Mouse (Mus musculus): Measurements from ENCODE around the gene Foxf1. TPM values are rescaled to one million over a fixed set of nuclear protein-coding genes. Genes with fewer than 3 reads are reported as not detected.

Gene Foxf1
- polyA plus RNA-seq, 1 experiment from 2014 or later, result 9.5 TPM

DNA sequence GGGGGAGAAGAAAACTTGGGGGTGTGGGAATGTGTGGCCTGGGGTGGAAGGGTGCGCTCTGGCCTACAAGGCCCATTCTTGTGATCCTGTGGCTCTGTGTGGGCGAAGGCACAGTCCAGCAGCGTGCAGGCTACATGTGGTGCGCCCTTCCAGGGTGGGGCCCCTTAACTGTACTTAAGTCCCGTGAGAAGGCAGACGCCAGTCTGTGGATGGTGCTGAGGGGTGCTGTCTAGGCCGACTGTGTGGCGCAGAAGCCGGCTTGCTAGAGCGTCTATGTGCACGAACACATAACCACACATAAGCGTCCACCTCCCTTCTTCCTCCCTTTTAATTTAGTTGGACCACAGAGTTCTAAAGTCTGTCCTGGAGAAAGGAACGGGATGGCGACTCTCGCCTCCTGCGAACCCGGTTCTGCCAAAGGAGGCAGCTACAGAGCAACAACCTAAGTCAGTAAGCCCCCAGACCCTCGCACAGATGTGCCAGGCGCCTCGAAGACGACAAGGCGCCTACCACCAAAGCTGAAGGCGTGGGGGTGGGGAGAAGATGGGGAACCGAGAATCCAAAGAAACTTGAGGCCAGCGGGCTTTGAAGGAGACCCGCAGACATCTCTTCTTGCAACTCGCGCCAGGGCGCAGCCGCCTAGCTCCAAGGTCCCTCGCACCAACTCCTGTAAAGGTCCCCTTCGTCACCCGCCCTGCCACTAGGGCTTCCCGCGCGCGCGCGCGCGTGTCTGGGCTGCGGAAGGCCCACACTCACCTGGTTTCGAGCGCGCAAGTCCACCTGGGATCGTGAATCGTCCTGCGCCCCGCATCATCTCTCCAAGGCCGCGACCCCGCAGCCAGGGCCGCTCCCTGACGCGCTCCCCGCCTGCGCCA, 1.7 kb upstream of the Foxf1 start:
- WGBS, result 2% methylated on average over 57 of the region's 57 CpGs
- Histone ChIP-seq H3K36me3 (no peaks in the 10 kb centered on the region), H3K27ac (replicated peaks) (peak overlapping the region; percentile 53), H3K9me3 (no peaks in the 10 kb centered on the region), H3K4me2 (peak overlapping the region; percentile 85), H3K9ac (peak overlapping the region; percentile 75), H3K4me3 (peak overlapping the region; percentile 69), H3K27me3 (replicated peaks) (peaks cover 99% of the 10 kb centered on the region), H3K4me1 (peaks cover 29% of the 10 kb centered on the region)
- ATAC-seq (ENCODE audit: extremely low read depth, insufficient number of reproducible peaks, low FRiP score, low TSS enrichment), result no peak

DNA sequence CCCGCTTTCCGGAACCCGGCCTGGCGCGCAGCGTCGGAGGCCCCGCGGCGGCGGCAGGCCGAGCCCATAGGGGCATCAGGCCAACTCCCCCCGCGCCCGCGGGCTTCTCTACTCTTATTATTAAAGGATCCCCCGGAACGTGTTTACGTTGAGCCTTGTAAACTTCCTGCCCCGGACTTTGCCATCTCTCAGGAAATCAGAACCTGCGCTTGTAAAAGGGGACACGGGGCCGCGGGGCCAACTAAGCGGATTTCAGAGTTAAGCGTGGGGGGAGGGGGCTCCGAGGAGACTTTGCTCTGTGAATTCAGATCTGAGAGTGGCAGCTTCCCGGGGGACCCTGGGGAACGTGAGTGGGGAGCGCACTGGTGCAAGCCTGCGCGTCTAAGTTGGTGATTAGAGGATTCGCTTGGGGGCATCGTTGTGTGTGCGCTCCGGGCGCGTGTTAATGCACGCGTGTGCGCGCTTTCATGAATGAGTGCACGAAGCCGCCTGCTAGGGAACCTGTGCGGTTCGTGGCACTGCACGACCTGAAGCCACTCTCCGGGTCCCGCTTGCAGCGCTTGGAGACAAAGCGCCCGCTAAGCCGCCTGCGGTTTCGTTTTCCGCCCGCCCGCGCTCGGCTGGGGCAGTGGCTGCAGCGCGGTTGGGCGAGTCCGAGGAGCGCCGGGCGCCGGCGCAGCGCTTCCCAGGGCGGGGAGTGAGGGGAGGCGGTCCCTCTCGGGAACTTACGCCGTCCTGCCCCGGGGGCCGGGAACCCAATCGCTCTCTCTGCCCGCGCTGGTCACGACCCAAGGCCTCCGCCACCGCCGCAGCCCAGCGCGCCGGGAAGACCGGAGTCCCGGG, 872 bp upstream of the Foxf1 start:
- H3K9me3 ChIP-seq, result no peaks in the 10 kb centered on the region
- under 1% methylated on average over 89 of the region's 89 CpGs for WGBS
- peak overlapping the region; percentile 85 for H3K4me2 ChIP-seq
- peak overlapping the region; percentile 59 for H3K27ac ChIP-seq (replicated peaks)
- peaks cover 29% of the 10 kb centered on the region for H3K4me1 ChIP-seq
- H3K27me3 ChIP-seq (replicated peaks), result peaks cover 100% of the 10 kb centered on the region
- H3K4me3 ChIP-seq, result peak overlapping the region; percentile 69
- ATAC-seq (ENCODE audit: extremely low read depth, insufficient number of reproducible peaks, low FRiP score, low TSS enrichment), result 0 out of 2 replicates have a peak, but pooled peaks have one; percentile 17
- H3K36me3 ChIP-seq, result no peaks in the 10 kb centered on the region
- H3K9ac ChIP-seq, result peak overlapping the region; percentile 75

DNA sequence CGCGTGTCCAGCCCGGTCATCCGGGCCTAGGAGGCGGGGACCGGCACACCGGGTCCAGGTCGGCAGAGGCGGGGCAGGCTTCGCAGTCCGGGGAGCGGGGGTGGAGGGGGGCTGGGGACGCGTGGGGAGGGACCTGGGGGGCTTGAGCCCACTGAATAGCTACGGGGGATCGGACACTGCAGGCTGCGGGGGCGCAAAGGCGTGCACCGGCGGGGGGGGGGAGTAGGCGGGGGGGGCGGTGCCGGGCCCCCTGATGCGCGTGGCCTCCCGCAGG, 313 bp upstream of the Foxf1 start:
- Histone ChIP-seq H3K4me3 (peak overlapping the region; percentile 69), H3K27ac (replicated peaks) (peak overlapping the region; percentile 59; the same call in 1 of the 2 replicates), H3K27me3 (replicated peaks) (peaks cover 100% of the 10 kb centered on the region), H3K9ac (peak overlapping the region; percentile 75), H3K4me1 (peaks cover 29% of the 10 kb centered on the region), H3K36me3 (no peaks in the 10 kb centered on the region), H3K9me3 (no peaks in the 10 kb centered on the region), H3K4me2 (peak overlapping the region; percentile 85)
- no peak for ATAC-seq (ENCODE audit: extremely low read depth, insufficient number of reproducible peaks, low FRiP score, low TSS enrichment)
- 0% methylated on average over 11 of the region's 27 CpGs for WGBS

GRCm38 (mm10) chr8:121085011-121085410, 825 bp downstream of the Foxf1 start:
- peak overlapping the region; percentile 69 for H3K4me3 ChIP-seq
- peak overlapping the region; percentile 85 for H3K4me2 ChIP-seq

DNA sequence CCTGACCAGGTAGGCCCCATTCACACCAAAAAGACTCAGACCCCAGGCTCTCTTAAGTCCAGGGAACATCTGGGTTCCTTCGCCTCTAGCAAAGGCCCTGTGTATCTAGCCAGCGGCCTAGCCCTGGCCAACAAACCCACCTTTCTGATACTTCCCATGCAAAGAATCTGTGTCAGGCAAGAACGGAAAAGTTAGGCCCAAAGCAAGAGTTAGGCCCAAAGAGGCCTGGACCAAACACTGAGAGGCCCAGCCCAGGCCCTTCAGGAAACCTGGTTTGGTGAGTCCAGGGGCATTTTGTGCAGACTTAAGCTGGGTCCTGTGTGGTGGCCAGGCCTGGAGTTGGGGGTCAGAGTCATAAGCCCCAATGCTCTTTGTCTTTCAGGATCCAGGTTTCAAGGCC, 1.4 kb downstream of the Foxf1 start:
- Histone ChIP-seq H3K4me1 (peaks cover 36% of the 10 kb centered on the region), H3K4me3 (peak overlapping the region; percentile 69), H3K9ac (peak overlapping the region; percentile 75), H3K27me3 (replicated peaks) (peaks cover 100% of the 10 kb centered on the region), H3K27ac (replicated peaks) (no peak overlapping the region), H3K36me3 (no peaks in the 10 kb centered on the region), H3K9me3 (no peaks in the 10 kb centered on the region), H3K4me2 (peak overlapping the region; percentile 85)
- no peak for ATAC-seq (ENCODE audit: extremely low read depth, insufficient number of reproducible peaks, low FRiP score, low TSS enrichment)
- WGBS, result 72% methylated on average over 3 of the region's 3 CpGs

More at GRCm38 (mm10) chr8:121085011-121085410, 825 bp downstream of the Foxf1 start:
- peaks cover 36% of the 10 kb centered on the region for H3K4me1 ChIP-seq
- no peaks in the 10 kb centered on the region for H3K36me3 ChIP-seq
- peak overlapping the region; percentile 75 for H3K9ac ChIP-seq
- no peaks in the 10 kb centered on the region for H3K9me3 ChIP-seq
- peaks cover 100% of the 10 kb centered on the region for H3K27me3 ChIP-seq (replicated peaks)
- no peak for ATAC-seq (ENCODE audit: extremely low read depth, insufficient number of reproducible peaks, low FRiP score, low TSS enrichment)
- 4% methylated on average over 30 of the region's 30 CpGs for WGBS
- H3K27ac ChIP-seq (replicated peaks), result no peak overlapping the region

GRCm38 (mm10) chr8:121086004-121086900, 2.1 kb downstream of the Foxf1 start:
- WGBS, result 27% methylated on average over 19 of the region's 19 CpGs
- peak overlapping the region; percentile 69 for H3K4me3 ChIP-seq
- H3K36me3 ChIP-seq, result no peaks in the 10 kb centered on the region
- no peaks in the 10 kb centered on the region for H3K9me3 ChIP-seq
- H3K27ac ChIP-seq (replicated peaks), result no peak overlapping the region
- peak overlapping the region; percentile 85 for H3K4me2 ChIP-seq
- no peak for ATAC-seq (ENCODE audit: extremely low read depth, insufficient number of reproducible peaks, low FRiP score, low TSS enrichment)
- peak overlapping the region; percentile 75 for H3K9ac ChIP-seq
- peaks cover 100% of the 10 kb centered on the region for H3K27me3 ChIP-seq (replicated peaks)
- peaks cover 31% of the 10 kb centered on the region for H3K4me1 ChIP-seq

DNA sequence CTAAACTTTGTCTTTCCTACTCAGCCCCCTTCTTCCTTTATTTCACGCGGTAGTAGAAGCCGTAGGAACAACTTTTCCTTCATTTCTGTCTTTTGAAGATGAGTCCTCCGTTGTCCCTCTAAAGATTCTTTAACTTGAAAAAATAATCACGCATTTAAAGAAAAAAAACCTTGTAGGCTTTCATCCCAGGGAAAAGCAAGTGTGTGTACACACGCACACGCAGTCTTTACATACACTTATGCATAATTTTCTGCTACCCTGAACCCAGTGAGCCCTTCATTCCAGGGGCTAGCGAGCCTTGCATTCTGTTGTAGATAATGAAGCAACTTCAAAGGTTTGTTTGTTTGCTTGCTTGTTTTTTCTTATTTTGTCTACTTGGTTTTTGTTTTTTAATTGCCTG, 4.1 kb downstream of the Foxf1 start:
- H3K27ac ChIP-seq (replicated peaks), result no peak overlapping the region
- peak overlapping the region; percentile 25; the same call in 1 of the 2 replicates for H3K4me3 ChIP-seq
- H3K9me3 ChIP-seq, result no peaks in the 10 kb centered on the region
- H3K27me3 ChIP-seq (replicated peaks), result peaks cover 98% of the 10 kb centered on the region
- WGBS, result 9% methylated on average over 8 of the region's 8 CpGs
- H3K9ac ChIP-seq, result no peak overlapping the region
- no peak for ATAC-seq (ENCODE audit: extremely low read depth, insufficient number of reproducible peaks, low FRiP score, low TSS enrichment)
- H3K4me2 ChIP-seq, result 0 out of 2 replicates have a peak overlapping the region, but pooled peaks have one; percentile 4
- no peaks in the 10 kb centered on the region for H3K36me3 ChIP-seq
- peaks cover 23% of the 10 kb centered on the region for H3K4me1 ChIP-seq

GRCm38 (mm10) chr8:121088871-121089630, 4.9 kb downstream of the Foxf1 start:
- WGBS, result 5% methylated on average over 40 of the region's 40 CpGs
- peak overlapping the region; percentile 39 for H3K4me2 ChIP-seq
- H3K36me3 ChIP-seq, result no peaks in the 10 kb centered on the region
- no peaks in the 10 kb centered on the region for H3K9me3 ChIP-seq
- H3K4me1 ChIP-seq, result peaks cover 20% of the 10 kb centered on the region
- peaks cover 98% of the 10 kb centered on the region for H3K27me3 ChIP-seq (replicated peaks)
- no peak for ATAC-seq (ENCODE audit: extremely low read depth, insufficient number of reproducible peaks, low FRiP score, low TSS enrichment)
- H3K4me3 ChIP-seq, result peak overlapping the region; percentile 25
- H3K9ac ChIP-seq, result peak overlapping the region; percentile 34; the same call in 1 of the 2 replicates
- H3K27ac ChIP-seq (replicated peaks), result no peak overlapping the region

DNA sequence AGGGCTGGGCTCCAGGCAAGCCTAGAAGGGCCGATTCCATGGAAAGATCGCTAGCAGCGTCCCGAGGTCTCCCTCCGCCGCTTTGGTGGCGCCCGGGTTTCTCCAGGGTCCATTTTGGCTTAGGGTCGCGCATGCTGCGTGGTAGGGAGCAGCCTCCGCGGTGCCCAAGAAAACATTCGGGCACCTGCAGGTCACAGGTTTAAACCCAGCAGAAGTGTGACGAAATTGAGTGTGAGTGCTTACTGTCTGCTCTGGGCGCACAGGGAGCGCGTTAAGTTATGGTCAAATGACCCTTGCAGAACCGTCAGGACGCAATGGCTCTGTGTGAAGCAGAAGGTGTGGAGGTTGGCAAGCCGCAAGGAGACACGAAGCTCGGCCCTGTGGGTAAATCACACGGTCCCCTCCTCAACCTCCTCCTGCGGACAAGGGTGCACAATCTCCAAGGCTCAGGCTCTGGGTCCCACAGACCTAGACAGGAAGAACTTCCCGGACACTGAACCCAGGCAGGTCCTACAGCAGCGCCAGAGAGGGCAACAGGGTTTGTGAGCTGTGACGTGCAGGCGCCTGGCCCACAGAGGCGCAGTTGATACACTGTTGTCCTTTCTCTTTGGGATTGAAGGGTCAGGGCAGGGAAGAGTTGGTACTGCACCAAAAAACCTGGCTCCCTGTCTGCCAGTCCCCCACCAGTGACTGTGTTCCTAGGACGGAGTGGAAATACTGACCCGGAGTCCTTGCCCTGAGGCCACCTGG, 5.6 kb downstream of the Foxf1 start:
- Histone ChIP-seq H3K4me2 (peak overlapping the region; percentile 39), H3K27ac (replicated peaks) (no peak overlapping the region)

More for the DNA sequence above, 5.6 kb downstream of the Foxf1 start:
- H3K36me3 ChIP-seq, result no peaks in the 10 kb centered on the region
- peaks cover 12% of the 10 kb centered on the region for H3K4me1 ChIP-seq
- no peaks in the 10 kb centered on the region for H3K9me3 ChIP-seq
- peak overlapping the region; percentile 25 for H3K4me3 ChIP-seq
- 9% methylated on average over 32 of the region's 32 CpGs for WGBS
- peaks cover 96% of the 10 kb centered on the region for H3K27me3 ChIP-seq (replicated peaks)
- peak overlapping the region; percentile 34; the same call in 1 of the 2 replicates for H3K9ac ChIP-seq
- ATAC-seq (ENCODE audit: extremely low read depth, insufficient number of reproducible peaks, low FRiP score, low TSS enrichment), result no peak

Measured in heart, embryonic 13.5 days (tissue).